Mouse (Mus musculus): ENCODE measurements at regions not wholly inside any gene's neighbourhood (a gene's known extent, or its start where the extent isn't known, plus 50 kb on each side); places are given as distances from the start of the nearest gene placed in this dataset.
A peak's percentile ranks its signal among the peaks of the same experiment; 100 is the strongest.

- DNase-seq (ENCODE audit: low spot score in 2 of 2): no peak
Observed at GRCm38 (mm10) chr12:118549071-118549470, 247.8 kb upstream of the Sp4 start.

GRCm38 (mm10) chr12:118540336-118540735, 239.1 kb upstream of the Sp4 start:
- no peak for DNase-seq (ENCODE audit: low spot score in 2 of 2)

DNA sequence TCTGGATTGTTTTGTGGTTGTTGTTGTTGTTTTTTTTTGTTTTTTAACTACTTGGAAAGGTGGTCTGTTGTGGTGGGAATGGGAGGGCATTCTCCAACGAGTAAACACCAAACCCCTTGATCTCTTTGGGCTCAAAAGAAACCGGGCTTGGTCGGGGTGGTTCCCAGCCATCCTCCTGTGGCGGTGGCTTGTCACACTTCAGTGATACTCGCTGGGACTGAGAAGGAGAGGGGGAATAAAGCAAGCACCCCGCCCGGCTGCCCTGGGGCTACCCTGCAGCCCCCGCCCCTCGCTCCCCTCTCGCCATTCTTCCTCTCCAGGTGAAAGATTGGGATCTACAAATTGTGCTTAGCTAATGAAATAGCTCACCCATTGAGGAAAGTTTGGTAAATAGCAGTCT, 229.3 kb upstream of the Sp4 start:
- DNase-seq (ENCODE audit: low spot score in 2 of 2): no peak

GRCm38 (mm10) chr12:118529428-118530361, 228.5 kb upstream of the Sp4 start:
- no peak for DNase-seq (ENCODE audit: low spot score in 2 of 2)

- no peak for DNase-seq (ENCODE audit: low spot score in 2 of 2)
Observed at GRCm38 (mm10) chr12:118521770-118522169, 220.5 kb upstream of the Sp4 start.

DNA sequence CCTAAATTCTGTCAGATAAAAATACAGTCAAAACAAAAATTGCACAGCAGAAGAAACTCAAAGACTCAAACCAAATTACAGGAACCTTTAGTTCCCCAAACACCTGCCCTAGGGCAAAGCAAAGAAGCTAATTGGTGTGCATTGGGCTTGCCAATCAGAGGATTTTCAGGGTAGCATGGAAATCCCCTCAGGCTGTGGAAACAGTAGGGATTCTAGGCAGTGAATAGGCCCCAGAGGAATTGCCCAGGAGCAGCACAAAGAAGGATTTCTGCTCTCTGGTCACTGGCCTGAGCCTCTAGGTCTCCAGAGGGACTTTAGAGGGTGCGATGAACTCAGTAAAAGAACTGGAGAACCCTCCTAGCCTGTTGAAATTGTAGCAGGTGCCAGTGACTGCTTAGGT, 220.1 kb upstream of the Sp4 start:
- no peak for DNase-seq (ENCODE audit: low spot score in 2 of 2)

GRCm38 (mm10) chr12:118519801-118520327, 218.6 kb upstream of the Sp4 start:
- DNase-seq (ENCODE audit: low spot score in 2 of 2): no peak

DNA sequence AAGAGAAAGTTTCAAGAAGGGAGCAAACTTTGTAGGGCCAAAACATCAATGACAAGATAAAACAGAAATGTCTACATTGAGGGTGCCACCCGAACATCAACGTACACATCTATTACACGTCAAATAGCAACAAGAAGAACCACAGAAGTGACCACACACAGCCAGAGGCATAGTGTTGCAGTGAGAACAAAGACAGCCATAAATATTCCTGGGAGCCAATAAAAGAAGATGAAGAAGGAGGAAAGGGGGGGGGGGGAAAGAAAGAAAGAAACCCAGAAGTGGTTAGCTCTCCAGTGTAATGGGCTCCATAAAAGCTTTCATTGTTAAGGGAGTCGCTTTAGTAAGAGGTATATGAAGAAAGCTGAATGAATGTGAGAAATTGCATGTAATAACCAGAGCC, 209.7 kb upstream of the Sp4 start:
- DNase-seq (ENCODE audit: low spot score in 2 of 2): no peak

- DNase-seq (ENCODE audit: low spot score in 2 of 2): no peak
Observed at GRCm38 (mm10) chr12:118508972-118509917, 208.0 kb upstream of the Sp4 start.

- no peak for DNase-seq (ENCODE audit: low spot score in 2 of 2)
Observed at GRCm38 (mm10) chr12:118500392-118500791, 199.2 kb upstream of the Sp4 start.

GRCm38 (mm10) chr12:118488038-118488437, 186.8 kb upstream of the Sp4 start:
- DNase-seq (ENCODE audit: low spot score in 2 of 2): no peak

DNA sequence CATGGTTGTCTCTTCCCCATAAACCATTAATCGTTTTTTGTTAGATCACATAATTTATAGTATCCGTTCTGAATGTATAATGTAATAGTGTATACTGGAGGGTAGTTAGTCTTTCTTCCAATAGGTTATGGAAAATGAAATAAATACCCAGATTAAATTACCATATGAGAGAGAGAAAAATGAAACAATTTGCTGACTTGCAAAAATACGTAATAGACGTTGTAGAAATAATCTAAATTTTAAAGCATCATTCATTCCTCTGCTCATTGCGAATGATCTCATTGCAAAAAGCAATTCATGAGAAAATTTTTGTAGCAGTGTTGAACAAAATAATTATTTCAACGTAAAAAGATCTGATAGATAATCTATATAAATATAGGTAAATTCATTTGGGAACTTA, 185.2 kb upstream of the Sp4 start:
- no peak for DNase-seq (ENCODE audit: low spot score in 2 of 2)

DNA sequence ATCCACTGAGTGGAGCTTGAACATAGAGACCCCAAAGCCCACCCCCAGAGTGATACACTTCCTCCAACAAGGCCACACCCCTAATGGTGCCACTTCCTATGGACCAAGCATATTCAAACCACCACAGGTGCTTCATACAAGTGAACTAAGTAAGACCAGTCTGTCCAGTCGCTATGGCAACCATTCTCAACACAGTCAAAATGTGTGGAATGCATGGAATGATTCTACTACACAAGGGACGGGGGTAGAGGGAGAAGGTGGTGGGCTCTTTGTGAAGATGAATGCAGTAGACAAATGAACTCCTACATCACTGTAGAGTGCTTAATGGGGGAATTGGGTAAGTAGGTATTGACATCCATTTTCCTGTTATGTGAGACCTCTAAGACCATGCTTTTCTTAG, 180.1 kb upstream of the Sp4 start:
- no peak for DNase-seq (ENCODE audit: low spot score in 2 of 2)

GRCm38 (mm10) chr12:118474732-118475131, 173.5 kb upstream of the Sp4 start:
- DNase-seq (ENCODE audit: low spot score in 2 of 2): no peak

GRCm38 (mm10) chr12:118466837-118467236, 165.6 kb upstream of the Sp4 start:
- no peak for DNase-seq (ENCODE audit: low spot score in 2 of 2)

- DNase-seq (ENCODE audit: low spot score in 2 of 2): peak; percentile 77 to 88
Observed at GRCm38 (mm10) chr12:118457493-118458408, 156.5 kb upstream of the Sp4 start.

GRCm38 (mm10) chr12:118455609-118456008, 154.4 kb upstream of the Sp4 start:
- no peak for DNase-seq (ENCODE audit: low spot score in 2 of 2)

DNA sequence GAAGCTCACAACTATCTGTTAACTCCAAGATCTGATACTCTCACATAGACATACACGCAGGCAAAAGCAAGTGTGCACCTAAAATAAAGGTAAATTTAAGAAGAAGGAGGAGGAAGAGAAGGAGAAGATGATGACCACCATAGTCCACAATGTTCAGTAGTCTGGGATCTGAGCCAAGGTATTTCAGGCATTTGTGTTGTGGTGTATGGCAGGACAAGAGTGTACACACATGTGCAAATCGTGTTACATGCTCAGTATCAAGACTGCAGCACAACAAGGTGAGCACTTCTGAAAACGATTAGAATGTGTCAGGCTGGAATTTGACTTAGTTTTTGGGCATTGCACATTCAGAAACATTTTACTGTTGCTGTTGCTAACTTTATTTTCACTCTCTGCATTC, 138.4 kb upstream of the Sp4 start:
- DNase-seq (ENCODE audit: low spot score in 2 of 2): no peak

DNA sequence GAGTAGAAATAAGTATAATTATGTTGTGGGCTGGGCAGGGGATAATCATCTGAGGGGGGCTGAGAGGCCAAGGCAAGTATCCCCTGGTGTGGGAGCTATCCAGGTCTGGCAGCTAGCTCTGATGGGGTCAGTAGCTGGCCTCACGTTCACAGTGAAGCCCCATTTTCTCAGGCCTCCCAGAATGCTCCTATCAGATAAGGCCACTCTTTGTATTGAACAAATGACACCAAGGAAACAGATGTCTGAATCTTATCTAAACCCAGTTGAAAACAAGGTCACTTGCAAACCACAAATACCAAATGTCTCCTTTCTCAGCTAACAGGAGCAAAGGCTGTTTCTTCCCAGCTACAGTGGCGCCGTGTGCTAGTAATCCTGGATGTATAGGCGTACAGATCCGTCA, 137.6 kb upstream of the Sp4 start:
- DNase-seq (ENCODE audit: low spot score in 2 of 2): no peak

DNA sequence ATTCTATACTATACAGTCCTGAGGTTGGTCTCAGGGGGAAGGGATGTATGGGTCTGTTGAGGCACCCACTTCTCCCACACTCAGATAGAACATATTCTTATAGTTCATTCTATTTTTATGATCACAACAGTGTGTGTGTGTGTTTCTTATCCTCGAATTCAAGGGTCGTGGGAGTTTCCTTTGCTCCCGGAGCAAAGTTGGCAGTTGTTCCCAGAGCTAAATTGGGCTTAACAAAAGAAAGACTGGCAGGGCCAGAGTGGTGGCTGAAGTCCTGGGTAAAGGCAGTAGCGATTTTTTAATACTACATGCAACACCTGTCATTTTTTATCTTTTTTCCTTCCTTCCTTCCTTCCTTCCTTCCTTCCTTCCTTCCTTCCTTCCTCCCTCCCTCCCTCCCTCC, 131.5 kb upstream of the Sp4 start:
- no peak for DNase-seq (ENCODE audit: low spot score in 2 of 2)

DNA sequence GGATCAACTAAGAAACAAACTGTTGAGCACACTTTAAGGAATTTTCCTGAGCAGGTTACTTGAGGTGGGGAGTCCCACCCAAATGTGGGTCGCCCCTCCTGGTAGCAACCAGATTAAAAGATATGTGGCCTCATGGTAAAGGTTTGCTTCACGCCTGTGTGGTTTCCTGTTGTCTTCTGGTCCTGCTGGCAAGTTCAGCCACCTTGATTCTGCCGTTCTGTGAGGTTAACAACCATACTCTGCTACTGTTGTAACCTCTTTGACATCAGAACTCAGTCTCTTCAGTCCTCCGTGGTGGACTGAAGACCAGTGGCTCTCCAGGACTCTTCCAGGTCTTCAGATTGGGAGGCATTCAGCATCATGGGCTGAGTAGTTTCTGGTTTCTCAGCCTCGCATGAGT, 127.1 kb upstream of the Sp4 start:
- DNase-seq (ENCODE audit: low spot score in 2 of 2): no peak
